Mouse (Mus musculus) small intestine, adult 10 weeks (tissue): ENCODE results near the gene Trpc4. TPM values are rescaled to one million over a fixed set of nuclear protein-coding genes. Genes with fewer than 3 reads are reported as not detected.

ENCODE experiments used
- polyA plus RNA-seq: library from polyadenylated mRNA; stranded (reverse); fragments of 350-450 nt; fragmentation: Illumina TruSeq; extraction: RNeasy Lipid Tissue Mini Kit (QIAGEN cat#74804); gene quantifications from one replicate; pipeline ENCODE4 v1.2.3, GENCODE M21; 2014; ENCODE audit warnings: low replicate concordance

Trpc4 gene
- polyA plus RNA-seq, result 0.45 TPM

DNA sequence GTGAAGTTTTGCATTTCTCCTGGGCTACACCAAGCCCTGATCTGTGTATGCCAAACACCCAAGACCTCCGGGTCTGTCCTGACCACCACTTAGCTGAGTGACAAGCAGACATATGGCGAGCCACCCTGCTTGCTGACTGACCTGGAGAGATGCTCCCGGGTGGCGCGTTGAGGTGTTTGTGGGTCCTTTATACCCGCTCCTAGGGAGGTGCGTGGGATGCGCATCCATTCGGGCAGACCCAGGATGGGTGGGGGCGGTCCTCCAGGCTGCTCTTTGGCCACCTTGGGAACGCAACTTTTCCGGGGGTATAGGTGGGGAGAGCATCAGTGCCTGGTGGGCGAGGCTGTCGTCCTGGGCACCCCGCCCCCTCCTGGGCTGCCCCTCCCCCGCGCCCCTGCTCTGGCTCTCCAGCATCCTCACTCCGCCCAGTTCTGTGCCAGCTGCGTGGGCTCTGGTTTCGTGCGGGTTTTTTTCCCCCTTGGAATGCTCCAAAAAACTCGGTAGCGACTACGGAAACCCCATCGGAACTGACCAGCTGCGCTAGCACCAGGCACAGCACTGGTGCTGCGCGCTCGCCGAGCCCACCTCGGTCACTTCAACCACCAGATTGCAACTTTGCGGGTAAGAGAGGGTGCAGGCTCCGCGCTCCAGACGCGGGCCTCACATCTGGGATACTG is at the start of gene Trpc4:
TSS of gene Trpc4 (plus strand) at position 397 of the 677 bp plus-strand sequence.

GRCm38 (mm10) chr3:54360897-54361296 is 205.1 kb downstream of the Trpc4 start, which contains the start of gene Postn:
Gene Postn, plus strand, starts transcription at chr3:54361109.

Other genes starting within 250 kb of the Trpc4 start
- gene Postn, start 205.1 kb downstream of the Trpc4 start, polyA plus RNA-seq, result 78.5 TPM